ENCODE assay signal across 19 mouse cellular contexts in the genomic region with DNA sequence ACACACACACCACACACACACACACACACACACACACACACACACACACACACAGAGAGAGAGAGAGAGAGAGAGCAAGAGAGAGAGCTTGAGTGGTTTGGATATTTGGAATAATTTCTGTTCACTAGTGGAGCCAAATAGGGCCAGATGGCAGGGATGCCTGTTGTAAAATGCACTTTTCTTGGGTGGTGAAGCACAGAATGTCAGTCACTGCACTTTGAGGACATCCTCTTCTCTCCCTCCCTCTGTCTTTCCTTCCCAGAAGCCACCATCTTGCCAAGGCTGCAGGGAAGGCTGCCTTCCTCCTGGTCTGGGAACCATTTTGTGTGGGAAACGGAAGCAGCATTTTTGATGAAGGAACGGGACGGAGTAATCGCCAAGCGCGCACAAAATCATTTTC. TPM values are rescaled to one million over a fixed set of nuclear protein-coding genes. Genes with fewer than 3 reads are reported as not detected.
DNase-seq lines count a peak whose midpoint lies in the region; ATAC-seq and TF ChIP-seq lines count a peak whose summit lies in the region.
"Had no signal": no experiment of that assay in that cellular context is flagged by ENCODE, and none has a peak within 500 bp of the region (broad histone marks: within the 10 kb centered on the region; RNA-seq: fewer than 3 reads in every experiment).

No protein-coding gene starts in this region.

- peak overlapping the region; percentile 64 for H3K27ac ChIP-seq in hindbrain, embryonic 13.5 days
- H3K27ac ChIP-seq in hindbrain, embryonic 10.5 days: no peak overlapping the region
- peak overlapping the region; percentile 8; the same call in 1 of the 2 replicates for H3K27ac ChIP-seq in midbrain, embryonic 15.5 days
- H3K27ac ChIP-seq in midbrain, embryonic 16.5 days (ENCODE audit: low read length): no peak overlapping the region
- peak overlapping the region; percentile 60 for H3K27ac ChIP-seq in forebrain, postnatal 0 days (ENCODE audit: low read depth, low read length)
- 0 out of 2 replicates have a peak overlapping the region, but pooled peaks have one; percentile 39 for H3K27ac ChIP-seq in neural tube, embryonic 14.5 days (ENCODE audit: low read depth, low read length)
- H3K27ac ChIP-seq: heart, adult 2 months; heart, embryonic 15.5 days; limb, embryonic 15.5 days; liver, embryonic 15.5 days had no signal

- no peak overlapping the region for H3K4me3 ChIP-seq in hindbrain, embryonic 13.5 days
- no peak overlapping the region for H3K4me3 ChIP-seq in hindbrain, embryonic 10.5 days
- H3K4me3 ChIP-seq in midbrain, embryonic 15.5 days: no peak overlapping the region
- no peak overlapping the region for H3K4me3 ChIP-seq in midbrain, embryonic 16.5 days (ENCODE audit: low read depth, low read length)
- no peak overlapping the region for H3K4me3 ChIP-seq in forebrain, postnatal 0 days (ENCODE audit: low read depth, low read length)
- no peak overlapping the region for H3K4me3 ChIP-seq in neural tube, embryonic 14.5 days (ENCODE audit: low read depth, low read length)
- H3K4me3 ChIP-seq: embryonic facial prominence, embryonic 13.5 days; heart, adult 2 months; heart, embryonic 15.5 days; limb, embryonic 15.5 days; liver, embryonic 15.5 days had no signal

- peaks cover 48% of the 10 kb centered on the region for H3K27me3 ChIP-seq in hindbrain, embryonic 13.5 days
- peaks cover 96% of the 10 kb centered on the region for H3K27me3 ChIP-seq in hindbrain, embryonic 10.5 days (ENCODE audit: insufficient read depth, poor library complexity, severe bottlenecking)
- peaks cover 3% of the 10 kb centered on the region for H3K27me3 ChIP-seq in midbrain, embryonic 15.5 days (replicated peaks)
- H3K27me3 ChIP-seq in midbrain, embryonic 16.5 days (ENCODE audit: control insufficient read depth, insufficient read depth, low read depth, low read length): peaks cover 5% of the 10 kb centered on the region; the same call in 1 of the 2 replicates
- H3K27me3 ChIP-seq in forebrain, postnatal 0 days (ENCODE audit: insufficient read depth, low read length): no peaks in the 10 kb centered on the region
- H3K27me3 ChIP-seq in neural tube, embryonic 14.5 days (ENCODE audit: control insufficient read depth, insufficient read depth, low read length): no peaks in the 10 kb centered on the region; the same call in 1 of the 2 replicates

- no peak overlapping the region; the same call in 1 of the 2 replicates for H3K9ac ChIP-seq in hindbrain, embryonic 13.5 days
- H3K9ac ChIP-seq in midbrain, embryonic 15.5 days: no peak overlapping the region
- H3K9ac ChIP-seq in midbrain, embryonic 16.5 days (ENCODE audit: low read depth, low read length): no peak overlapping the region
- H3K9ac ChIP-seq in forebrain, postnatal 0 days: no peak overlapping the region
- no peak overlapping the region for H3K9ac ChIP-seq in neural tube, embryonic 14.5 days (replicated peaks; ENCODE audit: low read depth, low read length)
- H3K9ac ChIP-seq: embryonic facial prominence, embryonic 13.5 days; heart, embryonic 15.5 days; limb, embryonic 15.5 days; liver, embryonic 15.5 days had no signal

- H3K4me1 ChIP-seq in hindbrain, embryonic 13.5 days (replicated peaks): peaks cover 39% of the 10 kb centered on the region
- H3K4me1 ChIP-seq in hindbrain, embryonic 10.5 days (replicated peaks): peaks cover 25% of the 10 kb centered on the region
- peaks cover 2% of the 10 kb centered on the region; the same call in 1 of the 2 replicates for H3K4me1 ChIP-seq in midbrain, embryonic 15.5 days
- H3K4me1 ChIP-seq in midbrain, embryonic 16.5 days (ENCODE audit: control insufficient read depth, insufficient read depth, low read length): peaks cover 2% of the 10 kb centered on the region; the same call in 1 of the 2 replicates
- H3K4me1 ChIP-seq in forebrain, postnatal 0 days (ENCODE audit: insufficient read depth): peaks cover 9% of the 10 kb centered on the region; the same call in 1 of the 2 replicates
- H3K4me1 ChIP-seq in neural tube, embryonic 14.5 days (ENCODE audit: control insufficient read depth, insufficient read depth, low read length): 0 out of 2 replicates have a peak, but pooled peaks cover 3% of the 10 kb centered on the region
- H3K4me1 ChIP-seq: heart, embryonic 15.5 days; limb, embryonic 15.5 days; liver, embryonic 15.5 days had no signal

- H3K36me3 ChIP-seq in hindbrain, embryonic 13.5 days: no peaks in the 10 kb centered on the region
- H3K36me3 ChIP-seq in hindbrain, embryonic 10.5 days: no peaks in the 10 kb centered on the region
- no peaks in the 10 kb centered on the region for H3K36me3 ChIP-seq in midbrain, embryonic 15.5 days (replicated peaks)
- no peaks in the 10 kb centered on the region for H3K36me3 ChIP-seq in midbrain, embryonic 16.5 days (ENCODE audit: control insufficient read depth, insufficient read depth, low read length)
- H3K36me3 ChIP-seq in forebrain, postnatal 0 days (ENCODE audit: insufficient read depth): no peaks in the 10 kb centered on the region
- H3K36me3 ChIP-seq in neural tube, embryonic 14.5 days (ENCODE audit: control insufficient read depth, insufficient read depth, low read length): no peaks in the 10 kb centered on the region
- H3K36me3 ChIP-seq: embryonic facial prominence, embryonic 13.5 days; heart, embryonic 15.5 days; limb, embryonic 15.5 days; liver, embryonic 15.5 days had no signal

- no peak for DNase-seq in hindbrain, embryonic 10.5 days (ENCODE audit: low spot score)
- peak; percentile 73 for DNase-seq in forebrain, postnatal 0 days
- DNase-seq in adrenal gland, adult 8-10 months: no peak
- DNase-seq in frontal cortex, postnatal 25 days (ENCODE audit: low spot score in 2 of 2): no peak
- DNase-seq: B cell, adult 2 months; cerebellum, adult 8-10 months; gastrocnemius, postnatal 25 days; heart, adult 2 months; thymus, postnatal 25 days had no signal

- H3K4me2 ChIP-seq in hindbrain, embryonic 13.5 days: no peak overlapping the region
- no peak overlapping the region for H3K4me2 ChIP-seq in midbrain, embryonic 15.5 days
- H3K4me2 ChIP-seq in midbrain, embryonic 16.5 days (ENCODE audit: low read length): no peak overlapping the region
- H3K4me2 ChIP-seq in forebrain, postnatal 0 days (ENCODE audit: low read depth): no peak overlapping the region
- H3K4me2 ChIP-seq in neural tube, embryonic 14.5 days (ENCODE audit: low read depth, low read length): no peak overlapping the region
- H3K4me2 ChIP-seq: embryonic facial prominence, embryonic 13.5 days; heart, embryonic 15.5 days; limb, embryonic 15.5 days; liver, embryonic 15.5 days had no signal

- H3K9me3 ChIP-seq in hindbrain, embryonic 13.5 days: no peaks in the 10 kb centered on the region
- H3K9me3 ChIP-seq in hindbrain, embryonic 10.5 days: no peaks in the 10 kb centered on the region
- H3K9me3 ChIP-seq in midbrain, embryonic 15.5 days: no peaks in the 10 kb centered on the region
- H3K9me3 ChIP-seq in midbrain, embryonic 16.5 days (replicated peaks; ENCODE audit: control insufficient read depth, low read length, poor library complexity, severe bottlenecking): no peaks in the 10 kb centered on the region
- H3K9me3 ChIP-seq in forebrain, postnatal 0 days (ENCODE audit: low read length): no peaks in the 10 kb centered on the region
- no peaks in the 10 kb centered on the region for H3K9me3 ChIP-seq in neural tube, embryonic 14.5 days (ENCODE audit: control insufficient read depth, low read length)
- H3K9me3 ChIP-seq: embryonic facial prominence, embryonic 13.5 days; heart, embryonic 15.5 days; limb, embryonic 15.5 days; liver, embryonic 15.5 days had no signal

- WGBS in hindbrain, embryonic 13.5 days: 76% methylated on average over 6 of the region's 6 CpGs
- WGBS in hindbrain, embryonic 10.5 days: 84% methylated on average over 6 of the region's 6 CpGs
- 81% methylated on average over 6 of the region's 6 CpGs for WGBS in midbrain, embryonic 15.5 days
- 76% methylated on average over 6 of the region's 6 CpGs for WGBS in midbrain, embryonic 16.5 days
- 64% methylated on average over 6 of the region's 6 CpGs for WGBS in forebrain, postnatal 0 days
- 62% methylated on average over 6 of the region's 6 CpGs for WGBS in neural tube, embryonic 14.5 days

- no peak for TF ChIP-seq CTCF in forebrain, postnatal 0 days (IDR thresholded peaks at IDR 0.05; ENCODE audit: low read depth)

- ATAC-seq in hindbrain, embryonic 13.5 days (ENCODE audit: low FRiP score): no peak
- no peak for ATAC-seq in midbrain, embryonic 15.5 days (replicated peaks)
- no peak for ATAC-seq in midbrain, embryonic 16.5 days
- peak; percentile 11; the same call in 1 of the 2 replicates for ATAC-seq in forebrain, postnatal 0 days
- no peak for ATAC-seq in neural tube, embryonic 14.5 days (ENCODE audit: low read depth)
- ATAC-seq: intestine, postnatal 0 days had no signal

RNA-seq across cellular contexts. Expression of gene Foxf1, which starts 21.7 kb away (rescaled TPM):
- polyA plus RNA-seq in hindbrain, embryonic 13.5 days (2015; fragmentation: Nextera tagmentation; extraction: Ambion mirVana): 0.96 and 1.3 TPM in 2 replicates
- 3.9 and 4.9 TPM in 2 replicates for polyA plus RNA-seq in hindbrain, embryonic 10.5 days (2016; fragmentation: Nextera tagmentation; extraction: Ambion mirVana)
- 1.0 and 1.6 TPM in 2 replicates for polyA plus RNA-seq in midbrain, embryonic 15.5 days (2015; fragmentation: Nextera tagmentation; extraction: Ambion mirVana)
- 0.91 and 1.1 TPM in 2 replicates for polyA plus RNA-seq in midbrain, embryonic 16.5 days (2015; fragmentation: Nextera tagmentation; extraction: Ambion mirVana)
- 1.3 and 2.3 TPM in 2 replicates for total RNA-seq in forebrain, postnatal 0 days (2014; rRNA removed)
- 1.4 and 1.6 TPM in 2 replicates for polyA plus RNA-seq in forebrain, postnatal 0 days (2015; fragmentation: Nextera tagmentation; extraction: Ambion mirVana)
- 0.16 and 1.3 TPM in 2 replicates for polyA plus RNA-seq in neural tube, embryonic 14.5 days (2014; fragmentation: Nextera tagmentation; extraction: Ambion mirVana)
- under 1 TPM; 0.17 to 0.46 (median 0.29) TPM for total RNA-seq in adrenal gland, adult 8-10 months (2022)
- total RNA-seq: gastrocnemius, postnatal 25 days; hematopoietic stem cell, adult 5-6 weeks had no signal

RNA-seq across cellular contexts. Expression of gene Mthfsd, which starts 45.7 kb away (rescaled TPM):
- polyA plus RNA-seq in hindbrain, embryonic 13.5 days (2015; fragmentation: Nextera tagmentation; extraction: Ambion mirVana): 53.8 and 54.1 TPM in 2 replicates
- polyA plus RNA-seq in hindbrain, embryonic 10.5 days (2016; fragmentation: Nextera tagmentation; extraction: Ambion mirVana): 60.5 and 68.2 TPM in 2 replicates
- polyA plus RNA-seq in midbrain, embryonic 15.5 days (2015; fragmentation: Nextera tagmentation; extraction: Ambion mirVana): 51.1 and 52.3 TPM in 2 replicates
- polyA plus RNA-seq in midbrain, embryonic 16.5 days (2015; fragmentation: Nextera tagmentation; extraction: Ambion mirVana): 52.3 and 53.0 TPM in 2 replicates
- total RNA-seq in forebrain, postnatal 0 days (2014; rRNA removed): 38.7 and 76.5 TPM in 2 replicates
- polyA plus RNA-seq in forebrain, postnatal 0 days (2015; fragmentation: Nextera tagmentation; extraction: Ambion mirVana): 30.3 and 33.3 TPM in 2 replicates
- 43.3 and 53.4 TPM in 2 replicates for polyA plus RNA-seq in neural tube, embryonic 14.5 days (2014; fragmentation: Nextera tagmentation; extraction: Ambion mirVana)
- 10 to 100 TPM; 35.0 to 59.1 (median 47.1) TPM for total RNA-seq in adrenal gland, adult 8-10 months (2022)

RNA-seq across cellular contexts. Expression of gene Foxc2, which starts 53.5 kb away (rescaled TPM):
- polyA plus RNA-seq in hindbrain, embryonic 13.5 days (2015; fragmentation: Nextera tagmentation; extraction: Ambion mirVana): 2.8 and 4.1 TPM in 2 replicates
- polyA plus RNA-seq in hindbrain, embryonic 10.5 days (2016; fragmentation: Nextera tagmentation; extraction: Ambion mirVana): 7.0 and 13.7 TPM in 2 replicates
- 4.2 and 5.2 TPM in 2 replicates for polyA plus RNA-seq in midbrain, embryonic 15.5 days (2015; fragmentation: Nextera tagmentation; extraction: Ambion mirVana)
- 1.7 and 2.0 TPM in 2 replicates for polyA plus RNA-seq in midbrain, embryonic 16.5 days (2015; fragmentation: Nextera tagmentation; extraction: Ambion mirVana)
- total RNA-seq in forebrain, postnatal 0 days (2014; rRNA removed): 3.1 and 6.5 TPM in 2 replicates
- polyA plus RNA-seq in forebrain, postnatal 0 days (2015; fragmentation: Nextera tagmentation; extraction: Ambion mirVana): 2.6 and 2.7 TPM in 2 replicates
- 0.16 and 3.3 TPM in 2 replicates for polyA plus RNA-seq in neural tube, embryonic 14.5 days (2014; fragmentation: Nextera tagmentation; extraction: Ambion mirVana)
- 1 to 10 TPM; 3.9 to 5.9 (median 5.1) TPM for total RNA-seq in adrenal gland, adult 8-10 months (2022)
- total RNA-seq: hematopoietic stem cell, adult 5-6 weeks had no signal
- polyA plus RNA-seq: liver, embryonic 15.5 days had no signal

Comparison
In these comparisons a context has a peak if more than half of its experiments do, and no peak if none do; other contexts are left out.
1. H3K27ac ChIP-seq: peak in hindbrain, embryonic 13.5 days (single experiment), midbrain, embryonic 15.5 days (single experiment), forebrain, postnatal 0 days (single experiment) and neural tube, embryonic 14.5 days (single experiment); none in hindbrain, embryonic 10.5 days (single experiment) and midbrain, embryonic 16.5 days (single experiment).